In the genomic region with DNA sequence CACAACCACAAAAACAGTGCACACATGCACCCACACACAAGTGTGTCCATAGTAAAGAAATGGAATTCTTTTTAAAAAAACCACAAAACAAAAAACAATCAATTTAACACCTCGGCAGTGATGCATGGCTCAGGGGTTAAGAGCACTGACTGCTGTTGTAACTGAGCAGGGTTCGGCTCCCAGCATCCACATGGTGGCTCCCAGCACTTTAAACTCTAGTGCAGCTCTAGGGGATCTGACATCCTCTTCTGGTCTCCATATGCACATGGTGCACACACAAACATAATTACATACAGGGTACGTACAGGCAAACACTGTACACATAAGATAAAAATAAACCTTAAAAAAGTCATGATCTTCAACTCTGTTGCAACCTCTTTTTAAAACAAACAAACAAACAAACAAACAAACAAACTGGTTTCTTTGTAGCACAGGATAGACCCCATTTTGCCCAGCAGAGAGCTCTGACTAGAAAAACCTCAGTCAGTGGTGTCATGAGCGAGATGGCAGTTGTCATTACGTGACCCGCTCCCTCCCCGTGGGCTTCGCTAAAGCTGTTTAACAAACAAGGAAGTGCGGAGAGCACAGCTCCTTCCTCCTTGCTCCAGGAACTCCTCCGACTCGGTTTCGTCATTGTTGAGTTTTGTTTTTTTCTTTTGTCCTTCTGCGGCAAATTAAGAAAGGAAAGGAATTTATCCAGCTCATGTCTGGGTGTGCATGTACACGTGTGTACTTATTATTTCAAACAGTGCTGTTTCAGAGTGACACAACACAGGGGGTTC, we compare ENCODE assay signal across 12 mouse cellular contexts. TPM values are rescaled to one million over a fixed set of nuclear protein-coding genes. Genes with fewer than 3 reads are reported as not detected.
DNase-seq lines count a peak whose midpoint lies in the region; ATAC-seq and TF ChIP-seq lines count a peak whose summit lies in the region.
"Had no signal": no experiment of that assay in that cellular context is flagged by ENCODE, and none has a peak within 500 bp of the region (broad histone marks: within the 10 kb centered on the region; RNA-seq: fewer than 3 reads in every experiment).

No protein-coding gene starts in this region.

- TF ChIP-seq EP300 in heart, adult 2 months (IDR thresholded peaks at IDR 0.05; ENCODE audit: insufficient read depth, low read depth, low read length), result no peak
- no peak for TF ChIP-seq EP300 in liver, embryonic 14.5 days (IDR thresholded peaks at IDR 0.05; ENCODE audit: low read depth)

- no peaks in the 10 kb centered on the region for H3K27me3 ChIP-seq in heart, adult 2 months (ENCODE audit: control insufficient read depth, insufficient read depth, low read length)
- H3K27me3 ChIP-seq in liver, embryonic 14.5 days (ENCODE audit: control insufficient read depth, insufficient read depth, low read length), result no peaks in the 10 kb centered on the region
- no peaks in the 10 kb centered on the region for H3K27me3 ChIP-seq in limb, embryonic 10.5 days (ENCODE audit: low read depth, poor library complexity, severe bottlenecking)
- H3K27me3 ChIP-seq: embryonic facial prominence, embryonic 15.5 days; hindbrain, embryonic 15.5 days; midbrain, embryonic 12.5 days had no signal

- peak overlapping the region; percentile 44 for H3K27ac ChIP-seq in heart, adult 2 months
- H3K27ac ChIP-seq in liver, embryonic 14.5 days, result no peak overlapping the region
- no peak overlapping the region for H3K27ac ChIP-seq in limb, embryonic 10.5 days
- H3K27ac ChIP-seq: embryonic facial prominence, embryonic 15.5 days; hindbrain, embryonic 15.5 days; midbrain, embryonic 12.5 days had no signal

- TF ChIP-seq CTCF in heart, adult 2 months (IDR thresholded peaks at IDR 0.05), result no peak
- no peak for TF ChIP-seq CTCF in liver, embryonic 14.5 days (IDR thresholded peaks at IDR 0.05; ENCODE audit: low read depth)

- no peak overlapping the region for H3K9ac ChIP-seq in heart, adult 2 months (ENCODE audit: low read depth, low read length)
- no peak overlapping the region for H3K9ac ChIP-seq in liver, embryonic 14.5 days (replicated peaks)
- H3K9ac ChIP-seq: embryonic facial prominence, embryonic 15.5 days; hindbrain, embryonic 15.5 days; midbrain, embryonic 12.5 days had no signal

- DNase-seq in heart, adult 2 months, result peak in 1 of 2 experiments; percentile 20
- no peak for DNase-seq in heart, postnatal 10 days
- peak; percentile 19 to 55 for DNase-seq in spleen, postnatal 36 days (ENCODE audit: low spot score in 2 of 2)
- no peak for DNase-seq in spleen, postnatal 14 days (ENCODE audit: low spot score in 2 of 2)
- no peak for DNase-seq in liver, embryonic 14.5 days (ENCODE audit: low read depth in 3 of 3, low spot score in 3 of 3)
- no peak for DNase-seq in cerebellum, adult 11 months
- DNase-seq in limb, embryonic 10.5 days (ENCODE audit: low spot score), result no peak
- DNase-seq: layer of hippocampus, postnatal 36 days had no signal

- H3K36me3 ChIP-seq in heart, adult 2 months (ENCODE audit: control insufficient read depth, insufficient read depth, low read length), result no peaks in the 10 kb centered on the region; the same call in 1 of the 2 replicates
- H3K36me3 ChIP-seq in liver, embryonic 14.5 days (replicated peaks; ENCODE audit: control insufficient read depth, insufficient read depth, low read depth), result no peaks in the 10 kb centered on the region
- H3K36me3 ChIP-seq in limb, embryonic 10.5 days, result peaks cover 26% of the 10 kb centered on the region

- H3K9me3 ChIP-seq in liver, embryonic 14.5 days (ENCODE audit: control insufficient read depth, low read length), result no peaks in the 10 kb centered on the region
- no peaks in the 10 kb centered on the region for H3K9me3 ChIP-seq in limb, embryonic 10.5 days (replicated peaks)
- H3K9me3 ChIP-seq: embryonic facial prominence, embryonic 15.5 days; hindbrain, embryonic 15.5 days; midbrain, embryonic 12.5 days had no signal

- WGBS in heart, adult 2 months, result 53% methylated on average over 14 of the region's 14 CpGs
- WGBS in liver, embryonic 14.5 days (ENCODE audit: insufficient replicate concordance), result 47% methylated on average over 14 of the region's 14 CpGs
- WGBS in limb, embryonic 10.5 days, result 85% methylated on average over 14 of the region's 14 CpGs

- intact Hi-C loops in heart, adult 2 months (cut with DNase I), result no loop called here
- intact Hi-C loops in heart, postnatal 10 days (cut with DNase I), result no loop called here

- no peak overlapping the region for H3K4me3 ChIP-seq in heart, adult 2 months
- H3K4me3 ChIP-seq in liver, embryonic 14.5 days (ENCODE audit: insufficient read depth in 1 of 2, low read depth in 2 of 2, low read length in 2 of 2), result no peak overlapping the region
- H3K4me3 ChIP-seq in limb, embryonic 10.5 days, result no peak overlapping the region
- H3K4me3 ChIP-seq: embryonic facial prominence, embryonic 15.5 days; hindbrain, embryonic 15.5 days; midbrain, embryonic 12.5 days had no signal

- ATAC-seq in liver, embryonic 14.5 days (ENCODE audit: insufficient read depth), result 0 out of 2 replicates have a peak, but pooled peaks have one; percentile 26
- peak; percentile 93 for ATAC-seq in monocyte, adult 5-6 weeks (replicated peaks; ENCODE audit: insufficient number of reproducible peaks, low FRiP score, low TSS enrichment, poor library complexity, severe bottlenecking)

- TF ChIP-seq POLR2A in heart, adult 2 months (IDR thresholded peaks at IDR 0.05; ENCODE audit: insufficient read depth, low read depth, low read length), result peak; percentile 23; the same call in 1 of the 2 replicates

- H3K4me2 ChIP-seq in liver, embryonic 14.5 days (ENCODE audit: low read depth), result no peak overlapping the region
- H3K4me2 ChIP-seq: embryonic facial prominence, embryonic 15.5 days; hindbrain, embryonic 15.5 days; midbrain, embryonic 12.5 days had no signal

- peaks cover 1% of the 10 kb centered on the region; the same call in 1 of the 2 replicates for H3K4me1 ChIP-seq in heart, adult 2 months (ENCODE audit: control insufficient read depth, insufficient read depth, low read length)
- no peaks in the 10 kb centered on the region for H3K4me1 ChIP-seq in liver, embryonic 14.5 days (replicated peaks; ENCODE audit: control insufficient read depth in 2 of 2, insufficient read depth in 2 of 2, low read length in 1 of 2)
- H3K4me1 ChIP-seq in limb, embryonic 10.5 days, result no peaks in the 10 kb centered on the region
- H3K4me1 ChIP-seq: embryonic facial prominence, embryonic 15.5 days; hindbrain, embryonic 15.5 days; midbrain, embryonic 12.5 days had no signal

- no peaks in the 10 kb centered on the region for H3K79me2 ChIP-seq in heart, adult 2 months (replicated peaks; ENCODE audit: control insufficient read depth, insufficient read depth, low read length)

RNA-seq across cellular contexts. Expression of a gene that starts 7.1 kb away (rescaled TPM):
- total RNA-seq in heart, adult 2 months (2021), result 1 to 10 TPM; 8.5 to 8.8 TPM
- polyA plus RNA-seq in heart, adult 2 months (2012; rRNA removed), result 4.5 and 5.4 TPM in 2 replicates
- total RNA-seq in heart, postnatal 10 days (2021), result 1 to 10 TPM; 7.8 to 8.3 TPM
- 11.6 and 33.6 TPM in 2 replicates for polyA plus RNA-seq in liver, embryonic 14.5 days (2012; rRNA removed)
- 31.9 and 32.2 TPM in 2 replicates for polyA plus RNA-seq in liver, embryonic 14.5 days (2014; fragmentation: Nextera tagmentation; extraction: Ambion mirVana)
- 57.4 to 79.1 TPM (median 74.2 TPM) in 3 replicates for total RNA-seq in monocyte, adult 5-6 weeks (2017)
- 61.6 and 70.2 TPM in 2 replicates for polyA plus RNA-seq in limb, embryonic 10.5 days (2016; fragmentation: Nextera tagmentation; extraction: Ambion mirVana)

RNA-seq across cellular contexts. Expression of a gene that starts 17.8 kb away (rescaled TPM):
- total RNA-seq in heart, adult 2 months (2021), result 1 to 10 TPM; 3.0 to 3.7 TPM
- 2.6 and 3.7 TPM in 2 replicates for polyA plus RNA-seq in heart, adult 2 months (2012; rRNA removed)
- 1 to 10 TPM; 3.4 to 4.2 TPM for total RNA-seq in heart, postnatal 10 days (2021)
- 0.70 and 0.78 TPM in 2 replicates for polyA plus RNA-seq in liver, embryonic 14.5 days (2012; rRNA removed)
- 0.85 and 1.4 TPM in 2 replicates for polyA plus RNA-seq in liver, embryonic 14.5 days (2014; fragmentation: Nextera tagmentation; extraction: Ambion mirVana)
- total RNA-seq in monocyte, adult 5-6 weeks (2017), result 30.9 to 31.9 TPM (median 31.4 TPM) in 3 replicates
- polyA plus RNA-seq in limb, embryonic 10.5 days (2016; fragmentation: Nextera tagmentation; extraction: Ambion mirVana), result 0.55 and 0.78 TPM in 2 replicates

RNA-seq across cellular contexts. Expression of a gene that starts 18.4 kb away (rescaled TPM):
- total RNA-seq in heart, adult 2 months (2021), result 100 to 1,000 TPM in 1 of 2 experiments, 10 to 100 TPM in 1; 91.9 to 112 TPM
- 194 and 239 TPM in 2 replicates for polyA plus RNA-seq in heart, adult 2 months (2012; rRNA removed)
- 100 to 1,000 TPM in 1 of 2 experiments, 10 to 100 TPM in 1; 97.7 to 106 TPM for total RNA-seq in heart, postnatal 10 days (2021)
- 40.1 and 52.9 TPM in 2 replicates for polyA plus RNA-seq in liver, embryonic 14.5 days (2012; rRNA removed)
- polyA plus RNA-seq in liver, embryonic 14.5 days (2014; fragmentation: Nextera tagmentation; extraction: Ambion mirVana), result 80.4 and 82.2 TPM in 2 replicates
- 150 to 178 TPM (median 170 TPM) in 3 replicates for total RNA-seq in monocyte, adult 5-6 weeks (2017)
- polyA plus RNA-seq in limb, embryonic 10.5 days (2016; fragmentation: Nextera tagmentation; extraction: Ambion mirVana), result 74.3 and 77.6 TPM in 2 replicates

Comparison
In these comparisons a context has a peak if more than half of its experiments do, and no peak if none do; other contexts are left out.
1. DNase-seq: peak in spleen, postnatal 36 days (2 of 2); none in heart, postnatal 10 days (0 of 2), spleen, postnatal 14 days (0 of 2), liver, embryonic 14.5 days (0 of 3), cerebellum, adult 11 months (single experiment) and limb, embryonic 10.5 days (single experiment).